Mouse (Mus musculus): ENCODE measurements around the gene Erbb3. TPM values are rescaled to one million over a fixed set of nuclear protein-coding genes. Genes with fewer than 3 reads are reported as not detected.
A peak's percentile ranks its signal among the peaks of the same experiment; 100 is the strongest.

The Erbb3 gene
- total and polyA plus RNA-seq, 3 experiments, result 0.15 to 2.0 (median 0.49) TPM

DNA sequence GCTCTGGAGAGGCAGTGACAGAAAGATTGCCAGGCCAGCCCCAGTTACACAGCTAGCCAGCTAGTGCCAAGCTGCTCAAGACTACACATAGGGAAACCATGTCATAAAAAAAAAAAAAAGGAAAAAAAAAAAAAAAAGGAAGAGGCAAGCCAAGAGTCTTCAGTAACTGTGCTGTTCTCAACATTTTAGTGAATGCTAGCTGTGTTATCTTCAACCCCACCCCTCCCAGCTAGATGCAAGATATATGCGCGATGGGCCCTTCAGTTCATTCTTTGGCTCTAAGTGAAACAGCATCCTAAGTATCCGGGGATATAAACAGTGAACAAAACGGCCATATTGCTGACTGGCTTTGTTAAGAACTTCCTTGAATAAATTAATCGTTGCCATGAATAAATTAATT is 3.3 kb upstream of the Erbb3 start:
- H3K9me3 ChIP-seq (replicated peaks), result no peaks in the 10 kb centered on the region
- no peak overlapping the region for H3K4me3 ChIP-seq (ENCODE audit: low read depth, low read length)
- TF ChIP-seq TAL1 (conservative IDR thresholded peaks at IDR 0.05; ENCODE audit: low read depth, low read length) (no peak), GATA1 (IDR thresholded peaks at IDR 0.05; ENCODE audit: borderline replicate concordance, low read length) (no peak), CTCF (IDR thresholded peaks at IDR 0.05; ENCODE audit: low read depth, low read length) (no peak), POLR2AphosphoS5 (IDR thresholded peaks at IDR 0.05; ENCODE audit: insufficient replicate concordance, low read depth, low read length) (no peak)
- ATAC-seq (ENCODE audit: extremely low read depth, insufficient number of reproducible peaks, low FRiP score, poor library complexity, severe bottlenecking), result no peak
- peaks cover 80% of the 10 kb centered on the region for H3K27me3 ChIP-seq (ENCODE audit: insufficient read depth, low read length)
- DNase-seq (ENCODE audit: low spot score), result no peak
- no peaks in the 10 kb centered on the region for H3K36me3 ChIP-seq (replicated peaks)
- H3K4me1 ChIP-seq (ENCODE audit: insufficient read depth, low read depth, low read length), result peaks cover 40% of the 10 kb centered on the region

DNA sequence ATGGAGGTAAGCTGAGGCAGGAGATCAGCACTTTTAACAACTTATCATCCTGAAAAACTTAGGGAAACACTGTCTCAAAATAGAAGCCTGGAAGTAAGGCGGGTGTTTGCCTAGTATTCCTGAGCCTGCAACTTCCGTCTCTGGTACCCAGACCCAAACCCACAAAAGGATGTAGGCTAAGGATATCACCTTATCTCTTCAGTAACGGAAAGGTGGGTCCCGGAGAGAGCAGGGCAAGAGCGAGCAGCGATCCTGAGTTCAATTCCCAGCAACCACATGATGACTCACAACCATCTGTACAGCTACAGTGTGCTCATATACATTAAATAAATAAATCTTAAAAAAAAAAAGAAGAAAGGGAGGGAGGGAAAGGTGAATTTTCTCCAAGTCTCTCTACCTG is 2.0 kb upstream of the Erbb3 start:
- Histone ChIP-seq H3K4me3 (ENCODE audit: low read depth, low read length) (no peak overlapping the region), H3K9me3 (replicated peaks) (no peaks in the 10 kb centered on the region), H3K4me1 (ENCODE audit: insufficient read depth, low read depth, low read length) (peaks cover 44% of the 10 kb centered on the region), H3K36me3 (replicated peaks) (no peaks in the 10 kb centered on the region), H3K27me3 (ENCODE audit: insufficient read depth, low read length) (peaks cover 91% of the 10 kb centered on the region)
- ATAC-seq (ENCODE audit: extremely low read depth, insufficient number of reproducible peaks, low FRiP score, poor library complexity, severe bottlenecking) (no peak), DNase-seq (ENCODE audit: low spot score) (no peak)
- no peak for TF ChIP-seq CTCF (IDR thresholded peaks at IDR 0.05; ENCODE audit: low read depth, low read length)
- TF ChIP-seq GATA1 (IDR thresholded peaks at IDR 0.05; ENCODE audit: borderline replicate concordance, low read length), result no peak
- TF ChIP-seq GATA2 (IDR thresholded peaks at IDR 0.05; ENCODE audit: borderline replicate concordance, low read depth, low read length), result no peak
- TF ChIP-seq POLR2AphosphoS5 (IDR thresholded peaks at IDR 0.05; ENCODE audit: insufficient replicate concordance, low read depth, low read length), result no peak
- no peak for TF ChIP-seq TAL1 (conservative IDR thresholded peaks at IDR 0.05; ENCODE audit: low read depth, low read length)

DNA sequence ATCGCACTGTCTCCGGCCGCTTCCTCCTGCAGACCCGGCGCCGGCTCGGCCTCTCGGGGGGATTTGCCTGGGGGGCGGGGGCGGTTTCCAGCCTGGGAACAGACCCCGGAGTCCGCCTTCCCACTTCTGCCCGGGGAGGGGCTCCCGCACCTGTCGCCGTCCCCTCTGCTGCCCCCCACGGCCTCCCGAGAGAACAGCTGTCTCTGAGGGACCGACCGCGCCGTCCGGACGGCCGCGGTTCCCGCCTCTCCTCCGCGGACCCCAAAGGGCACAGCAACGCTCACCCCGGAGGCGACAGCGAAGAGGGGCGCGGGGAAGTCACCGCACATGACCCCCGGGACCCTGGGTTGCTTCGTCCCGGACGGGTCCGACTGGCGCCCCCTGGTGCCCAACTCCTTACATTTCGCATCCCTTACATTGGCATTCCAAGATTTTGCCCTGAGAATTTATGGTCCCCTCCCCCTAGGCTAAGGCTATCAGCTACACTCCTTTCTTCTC is 790 bp upstream of the Erbb3 start:
- TF ChIP-seq CTCF (IDR thresholded peaks at IDR 0.05; ENCODE audit: low read depth, low read length), result peak; percentile 76
- no peak for TF ChIP-seq GATA2 (IDR thresholded peaks at IDR 0.05; ENCODE audit: borderline replicate concordance, low read depth, low read length)
- H3K4me1 ChIP-seq (ENCODE audit: insufficient read depth, low read depth, low read length), result peaks cover 40% of the 10 kb centered on the region
- H3K9me3 ChIP-seq (replicated peaks), result no peaks in the 10 kb centered on the region
- peaks cover 95% of the 10 kb centered on the region for H3K27me3 ChIP-seq (ENCODE audit: insufficient read depth, low read length)
- no peak for ATAC-seq (ENCODE audit: extremely low read depth, insufficient number of reproducible peaks, low FRiP score, poor library complexity, severe bottlenecking)
- peak overlapping the region; percentile 74 for H3K4me3 ChIP-seq (ENCODE audit: low read depth, low read length)
- H3K36me3 ChIP-seq (replicated peaks), result no peaks in the 10 kb centered on the region
- DNase-seq (ENCODE audit: low spot score), result peak; percentile 59

DNA sequence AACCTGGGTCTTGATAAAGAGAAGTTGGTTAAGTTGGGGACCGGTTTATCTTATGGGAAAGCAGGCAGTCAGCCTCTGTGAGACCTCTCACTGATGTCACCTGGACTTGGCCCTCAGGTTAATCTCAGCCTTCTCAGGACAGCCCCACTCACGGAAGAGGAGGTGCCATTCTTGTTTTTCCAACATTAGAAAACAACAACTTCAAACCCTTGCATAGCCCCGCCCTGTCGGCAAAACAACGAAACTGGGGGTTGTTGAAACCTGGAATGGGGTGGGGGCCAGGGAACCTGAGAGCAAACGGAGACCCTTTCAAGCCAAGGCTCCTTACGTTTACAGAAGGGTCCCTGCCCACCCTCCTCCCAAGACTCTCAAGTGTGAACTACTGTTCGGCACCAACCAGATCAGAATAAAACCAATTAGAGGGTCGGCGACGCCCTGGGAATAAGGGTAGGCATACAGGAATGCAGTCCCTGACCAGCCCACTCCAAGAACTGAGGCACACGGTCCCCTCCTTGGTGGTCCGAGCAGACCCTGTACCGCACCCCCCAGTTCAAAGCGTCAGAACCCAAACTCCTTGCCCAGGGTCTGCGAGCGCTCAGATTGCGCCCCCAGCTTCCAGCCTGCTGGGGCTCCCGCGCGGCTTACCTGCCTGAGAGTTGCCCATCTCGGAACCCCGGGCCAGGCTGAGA is 533 bp downstream of the Erbb3 start:
- Histone ChIP-seq H3K27me3 (ENCODE audit: insufficient read depth, low read length) (peaks cover 96% of the 10 kb centered on the region), H3K9me3 (replicated peaks) (no peaks in the 10 kb centered on the region), H3K36me3 (replicated peaks) (no peaks in the 10 kb centered on the region), H3K4me3 (ENCODE audit: low read depth, low read length) (peak overlapping the region; percentile 74; the same call in 1 of the 2 replicates), H3K4me1 (ENCODE audit: insufficient read depth, low read depth, low read length) (peaks cover 43% of the 10 kb centered on the region)
- no peak for TF ChIP-seq GATA2 (IDR thresholded peaks at IDR 0.05; ENCODE audit: borderline replicate concordance, low read depth, low read length)
- no peak for TF ChIP-seq TAL1 (conservative IDR thresholded peaks at IDR 0.05; ENCODE audit: low read depth, low read length)
- TF ChIP-seq CTCF (IDR thresholded peaks at IDR 0.05; ENCODE audit: low read depth, low read length), result no peak
- no peak for TF ChIP-seq POLR2AphosphoS5 (IDR thresholded peaks at IDR 0.05; ENCODE audit: insufficient replicate concordance, low read depth, low read length)
- TF ChIP-seq GATA1 (IDR thresholded peaks at IDR 0.05; ENCODE audit: borderline replicate concordance, low read length), result no peak
- ATAC-seq (ENCODE audit: extremely low read depth, insufficient number of reproducible peaks, low FRiP score, poor library complexity, severe bottlenecking) (no peak), DNase-seq (ENCODE audit: low spot score) (no peak)

DNA sequence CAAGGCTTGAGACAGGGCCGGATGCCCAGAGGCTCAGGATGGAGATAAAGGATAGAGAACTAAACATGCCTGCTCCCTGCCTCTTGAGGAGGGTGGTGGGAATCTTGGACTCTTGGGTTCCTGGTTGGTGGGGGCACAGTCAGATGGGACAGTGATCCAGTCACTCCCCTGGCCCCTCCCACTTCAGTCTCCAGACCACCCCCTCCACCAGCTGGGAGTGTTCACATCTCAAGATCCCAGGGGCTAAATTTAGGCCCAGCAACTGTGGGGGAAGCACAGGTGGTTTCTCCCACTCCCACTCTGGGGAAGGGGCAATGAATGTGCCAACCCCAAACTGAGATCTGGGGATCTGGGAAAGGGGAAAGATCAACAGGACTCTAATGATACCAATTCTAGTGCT is 1.3 kb downstream of the Erbb3 start:
- no peaks in the 10 kb centered on the region for H3K9me3 ChIP-seq (replicated peaks)
- ATAC-seq (ENCODE audit: extremely low read depth, insufficient number of reproducible peaks, low FRiP score, poor library complexity, severe bottlenecking) (no peak), DNase-seq (ENCODE audit: low spot score) (no peak)
- H3K4me1 ChIP-seq (ENCODE audit: insufficient read depth, low read depth, low read length), result peaks cover 51% of the 10 kb centered on the region
- no peak overlapping the region for H3K4me3 ChIP-seq (ENCODE audit: low read depth, low read length)
- no peaks in the 10 kb centered on the region for H3K36me3 ChIP-seq (replicated peaks)
- TF ChIP-seq GATA1 (IDR thresholded peaks at IDR 0.05; ENCODE audit: borderline replicate concordance, low read length) (no peak), TAL1 (conservative IDR thresholded peaks at IDR 0.05; ENCODE audit: low read depth, low read length) (no peak), CTCF (IDR thresholded peaks at IDR 0.05; ENCODE audit: low read depth, low read length) (no peak), POLR2AphosphoS5 (IDR thresholded peaks at IDR 0.05; ENCODE audit: insufficient replicate concordance, low read depth, low read length) (no peak), GATA2 (IDR thresholded peaks at IDR 0.05; ENCODE audit: borderline replicate concordance, low read depth, low read length) (no peak)
- peaks cover 97% of the 10 kb centered on the region for H3K27me3 ChIP-seq (ENCODE audit: insufficient read depth, low read length)

DNA sequence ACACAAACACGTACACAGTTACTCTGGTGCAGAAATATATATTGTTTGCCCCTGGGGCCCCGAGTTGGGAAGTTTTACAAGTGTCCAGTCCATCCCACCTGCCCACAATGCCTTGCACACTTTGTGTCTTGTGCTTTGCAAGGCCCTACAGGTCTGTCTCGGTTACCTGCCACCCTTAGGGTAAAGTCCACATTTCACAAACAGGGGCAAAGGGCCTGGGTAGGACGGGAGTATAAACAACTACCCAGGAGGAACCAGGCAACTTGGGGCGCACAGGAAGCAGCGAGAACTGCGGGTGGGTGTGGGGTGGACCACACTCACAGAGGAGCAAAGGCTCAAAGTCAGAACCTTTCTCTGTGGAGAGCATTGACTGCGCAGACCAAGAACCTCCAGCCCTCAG is 1.8 kb downstream of the Erbb3 start:
- no peaks in the 10 kb centered on the region for H3K9me3 ChIP-seq (replicated peaks)
- DNase-seq (ENCODE audit: low spot score) (no peak), ATAC-seq (ENCODE audit: extremely low read depth, insufficient number of reproducible peaks, low FRiP score, poor library complexity, severe bottlenecking) (no peak)
- no peaks in the 10 kb centered on the region for H3K36me3 ChIP-seq (replicated peaks)
- peaks cover 97% of the 10 kb centered on the region for H3K27me3 ChIP-seq (ENCODE audit: insufficient read depth, low read length)
- no peak overlapping the region for H3K4me3 ChIP-seq (ENCODE audit: low read depth, low read length)
- TF ChIP-seq CTCF (IDR thresholded peaks at IDR 0.05; ENCODE audit: low read depth, low read length) (no peak), GATA1 (IDR thresholded peaks at IDR 0.05; ENCODE audit: borderline replicate concordance, low read length) (no peak), GATA2 (IDR thresholded peaks at IDR 0.05; ENCODE audit: borderline replicate concordance, low read depth, low read length) (no peak), POLR2AphosphoS5 (IDR thresholded peaks at IDR 0.05; ENCODE audit: insufficient replicate concordance, low read depth, low read length) (no peak), TAL1 (conservative IDR thresholded peaks at IDR 0.05; ENCODE audit: low read depth, low read length) (no peak)
- H3K4me1 ChIP-seq (ENCODE audit: insufficient read depth, low read depth, low read length), result peaks cover 49% of the 10 kb centered on the region
